Mouse (Mus musculus) midbrain, embryonic 11.5 days (tissue): Measurements from ENCODE around the gene M6pr. TPM values are rescaled to one million over a fixed set of nuclear protein-coding genes. Genes with fewer than 3 reads are reported as not detected.

Experiments
- ATAC-seq: fragments of 200-750 bp; cut with Nextera tagmentation; 2 replicates; pipeline ENCODE4 v1.8.0; 2017; ENCODE audit warnings: moderate TSS enrichment, moderate library complexity; ENCODE audit not compliant: low FRiP score
- DNase-seq: peaks from one replicate; pipeline ENCODE4 v3.0.0; 2015; ENCODE audit warnings: low spot score; ENCODE audit errors: missing footprints
- H3K27ac ChIP-seq: fragments of 300-500 bp; sonication (generic); 2 replicates; pipeline ENCODE4 v1.5.1; 2014; ENCODE audit warnings: low read depth, low read length
- H3K27me3 ChIP-seq: fragments of 300-500 bp; sonication (generic); 2 replicates; pipeline ENCODE4 v1.6.1; 2014; ENCODE audit warnings: mild to moderate bottlenecking, low read length, moderate library complexity, mixed read lengths; ENCODE audit not compliant: control insufficient read depth, insufficient read depth
- H3K36me3 ChIP-seq: fragments of 300-500 bp; sonication (generic); 2 replicates; pipeline ENCODE4 v1.6.1; 2014; ENCODE audit warnings: mild to moderate bottlenecking, low read length, moderate library complexity, mixed read lengths; ENCODE audit not compliant: control insufficient read depth, insufficient read depth
- H3K4me1 ChIP-seq: fragments of 300-500 bp; sonication (generic); 2 replicates; pipeline ENCODE4 v1.6.1; 2014; ENCODE audit warnings: low read length; ENCODE audit not compliant: control insufficient read depth, insufficient read depth
- H3K4me2 ChIP-seq: fragments of 300-500 bp; sonication (generic); 2 replicates; pipeline ENCODE4 v1.6.1; 2014; ENCODE audit warnings: mild to moderate bottlenecking, moderate library complexity
- H3K4me3 ChIP-seq: fragments of 300-500 bp; sonication (generic); 2 replicates; pipeline ENCODE4 v1.5.1; 2014; ENCODE audit warnings: low read depth, low read length
- H3K9ac ChIP-seq: fragments of 300-500 bp; sonication (generic); 2 replicates; pipeline ENCODE4 v1.6.1; 2014; ENCODE audit warnings: low read length
- H3K9me3 ChIP-seq: fragments of 300-500 bp; sonication (generic); 2 replicates; pipeline ENCODE4 v1.6.1; 2016; ENCODE audit warnings: low read length; ENCODE audit not compliant: control insufficient read depth
- WGBS: fragments of 180-500 bp; shearing (Covaris S2); extraction: QIAGEN DNeasy Blood & Tissue Kit; methylation state at CpG from one replicate; pipeline ENCODE4 v1.1.7; 2014; 5-methylcytosine and 5-hydroxymethylcytosine counted together
- polyA plus RNA-seq: library from polyadenylated mRNA; unstranded; fragments of >200 nt; fragmentation: Nextera tagmentation; extraction: Ambion mirVana; gene quantifications from 2 replicates; pipeline ENCODE4 v1.2.1, GENCODE M21; 2014

M6pr gene
- polyA plus RNA-seq, 1 experiment from 2014 or later = 89.9 TPM

GRCm38 (mm10) chr6:122366976-122367375, 58.5 kb downstream of the M6pr start:
- Histone ChIP-seq H3K27me3 (no peaks in the 10 kb centered on the region), H3K9me3 (no peaks in the 10 kb centered on the region), H3K4me2 (no peak overlapping the region), H3K27ac (no peak overlapping the region), H3K4me3 (no peak overlapping the region), H3K4me1 (no peaks in the 10 kb centered on the region), H3K36me3 (no peaks in the 10 kb centered on the region), H3K9ac (no peak overlapping the region)
- WGBS = 51% methylated on average over 3 of the region's 3 CpGs
- DNase-seq = no peak
- no peak for ATAC-seq

Other genes with a start within 250 kb of the M6pr start
- 0.11 and 0.31 TPM in 2 replicates for gene Klrg1, start 25.8 kb upstream of the M6pr start, polyA plus RNA-seq
- 30.7 and 34.7 TPM in 2 replicates for gene Phc1, start 31.8 kb downstream of the M6pr start, polyA plus RNA-seq
- gene Rimklb, start 190.0 kb downstream of the M6pr start, polyA plus RNA-seq = 67.4 and 70.1 TPM in 2 replicates
- 0.75 and 0.77 TPM in 2 replicates for gene Mfap5, start 197.1 kb downstream of the M6pr start, polyA plus RNA-seq
- not detected in 2 replicates for gene Aicda, start 245.1 kb downstream of the M6pr start, polyA plus RNA-seq